Mouse (Mus musculus) monocyte, adult 2 months (primary cell): ENCODE measurements around the gene Tmem132d.
"Not testable (repeated sequence)": the region's sequence is repeated elsewhere in the genome, so short reads cannot be mapped to it uniquely, and the experiment has no call there.

ENCODE experiments used
- DNase-seq, 2 experiments: peaks; one replicate each; pipeline ENCODE4 v3.0.0; 2022; ENCODE audit warnings: low spot score in 2 of 2, low read depth in 1 of 2

The Tmem132d gene

DNA sequence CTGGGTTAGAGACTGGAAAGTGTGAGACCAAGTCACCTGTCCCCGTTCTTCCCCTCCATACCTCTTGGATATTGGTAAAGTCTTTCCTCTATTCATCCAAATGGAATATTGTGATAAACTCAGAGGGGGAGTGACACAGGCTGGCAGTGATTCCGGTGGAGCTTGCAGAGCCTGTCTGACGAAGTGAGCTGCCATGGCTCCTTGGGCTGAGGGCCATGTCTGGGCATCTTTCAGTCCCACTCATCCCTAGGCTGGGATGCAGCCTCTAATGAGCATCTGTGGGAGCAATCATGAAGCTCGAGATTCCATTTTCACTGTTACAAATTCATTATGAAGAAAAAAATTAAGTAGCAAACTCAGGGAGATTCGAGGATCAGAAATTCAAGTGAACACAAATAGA is 332.5 kb downstream of the Tmem132d start:
- no peak for DNase-seq

DNA sequence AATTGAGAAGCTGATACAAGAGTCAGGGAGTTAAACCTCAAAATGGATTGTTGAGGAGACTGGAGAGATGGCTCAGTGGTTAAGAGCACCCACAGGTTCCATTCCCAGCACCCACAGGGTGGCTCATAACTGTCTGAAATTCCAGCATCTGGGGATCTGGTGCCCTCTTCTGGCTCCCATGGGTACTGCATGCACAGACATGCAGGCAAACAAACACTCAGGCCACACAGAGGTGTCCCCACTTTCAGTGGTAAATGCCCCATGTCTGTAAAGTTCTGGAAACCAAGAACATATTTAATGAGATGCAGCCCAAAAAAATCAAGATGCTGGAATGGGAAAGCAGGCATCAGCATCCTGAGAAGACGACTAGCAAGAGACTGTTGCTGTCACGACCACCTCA is 333.4 kb downstream of the Tmem132d start:
- DNase-seq, result no peak

DNA sequence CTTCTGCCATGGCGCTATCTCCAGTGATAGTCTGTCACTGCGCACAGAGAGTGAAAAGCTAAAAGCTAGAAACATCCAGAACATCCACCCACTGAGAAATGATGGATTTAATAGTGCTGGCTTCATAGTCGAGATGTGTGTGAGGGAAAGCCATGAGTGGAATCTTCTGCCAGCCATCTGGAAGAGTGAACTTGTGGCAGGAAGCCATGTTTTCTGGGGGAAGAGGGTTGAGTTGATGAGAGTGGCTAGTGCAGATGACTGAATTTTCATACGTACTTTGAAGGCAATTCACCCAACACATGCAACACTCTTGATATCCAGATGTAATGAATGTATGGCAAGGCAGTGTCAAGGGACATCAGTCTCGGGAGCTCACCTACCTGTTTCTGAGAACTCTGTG is 342.3 kb downstream of the Tmem132d start:
- no peak for DNase-seq

DNA sequence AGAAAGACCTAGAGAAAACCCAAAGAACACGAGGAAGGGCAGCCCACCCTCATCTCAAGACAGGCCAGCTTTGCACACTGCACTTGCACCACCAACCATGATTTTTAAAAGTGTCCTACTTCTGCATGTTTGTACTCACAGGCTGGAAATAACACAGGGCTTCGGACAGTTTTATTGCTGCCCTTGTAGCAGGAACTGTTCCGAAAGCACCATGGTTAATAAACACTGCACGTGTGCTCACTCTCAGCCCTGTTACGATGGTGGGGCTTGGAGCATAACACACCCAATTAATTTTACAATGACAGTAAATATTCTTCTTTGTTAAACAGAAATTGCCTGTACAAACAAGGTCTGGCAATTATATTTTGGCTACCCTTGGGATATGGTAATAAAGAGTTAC is 357.4 kb downstream of the Tmem132d start:
- no peak for DNase-seq

DNA sequence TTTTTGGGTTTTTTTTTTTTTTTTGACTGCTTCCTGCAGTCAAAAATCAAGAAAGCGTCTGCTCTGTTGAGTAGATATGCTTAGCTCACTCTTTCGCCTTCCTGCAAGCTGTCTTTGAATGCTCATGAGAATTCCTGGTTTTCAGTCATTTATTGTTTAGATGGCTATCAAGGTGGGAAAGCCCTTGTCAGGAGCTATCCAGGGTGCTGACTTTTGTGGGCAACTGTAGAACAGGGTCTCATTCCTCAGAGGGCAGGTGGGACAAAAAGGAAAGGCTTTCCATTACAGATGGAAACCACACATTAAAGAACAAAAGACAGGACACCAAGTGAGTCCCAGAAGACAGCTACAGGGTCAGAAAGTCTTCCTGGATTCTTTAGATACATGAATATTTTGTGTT is 360.3 kb downstream of the Tmem132d start:
- DNase-seq, result no peak

DNA sequence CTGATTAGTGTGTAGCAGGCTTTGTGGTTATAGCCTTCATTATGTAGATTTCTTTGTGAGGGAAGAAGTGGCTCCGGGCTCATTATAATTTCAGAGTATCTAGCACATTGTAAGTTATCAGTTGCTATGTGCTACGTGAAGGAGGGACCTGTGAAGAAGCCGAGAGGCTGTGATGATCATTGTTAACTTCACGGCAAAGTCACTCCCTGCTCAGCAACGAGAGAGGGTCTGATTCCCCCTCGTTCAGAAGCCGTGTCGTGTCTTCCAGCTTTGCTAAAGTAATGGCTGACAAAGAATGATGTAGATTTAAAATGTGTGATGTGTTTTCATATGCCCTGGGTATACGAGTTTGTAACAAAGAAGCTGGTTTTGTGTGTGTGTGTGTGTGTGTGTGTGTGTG is 391.1 kb downstream of the Tmem132d start:
- no peak for DNase-seq

DNA sequence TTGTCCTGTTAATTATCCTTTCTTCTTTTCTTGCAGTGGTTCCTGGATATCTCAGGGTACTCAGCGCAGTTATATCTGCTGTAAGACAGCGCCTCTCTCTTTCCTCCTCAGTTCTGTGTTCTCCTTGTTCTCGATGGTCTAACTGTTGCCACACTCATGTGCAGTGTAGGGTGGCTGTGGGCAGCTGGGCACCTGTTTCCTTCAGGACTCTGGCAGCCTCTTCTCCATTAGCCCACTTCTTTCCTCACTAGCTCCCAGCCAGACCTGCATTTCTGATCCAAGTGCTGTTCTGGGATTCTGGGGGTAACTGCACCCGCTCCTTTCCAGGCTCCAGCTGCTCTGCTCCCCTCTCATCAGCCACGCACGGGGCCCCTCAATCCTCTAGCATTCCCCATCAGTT is 392.8 kb downstream of the Tmem132d start:
- no peak for DNase-seq

DNA sequence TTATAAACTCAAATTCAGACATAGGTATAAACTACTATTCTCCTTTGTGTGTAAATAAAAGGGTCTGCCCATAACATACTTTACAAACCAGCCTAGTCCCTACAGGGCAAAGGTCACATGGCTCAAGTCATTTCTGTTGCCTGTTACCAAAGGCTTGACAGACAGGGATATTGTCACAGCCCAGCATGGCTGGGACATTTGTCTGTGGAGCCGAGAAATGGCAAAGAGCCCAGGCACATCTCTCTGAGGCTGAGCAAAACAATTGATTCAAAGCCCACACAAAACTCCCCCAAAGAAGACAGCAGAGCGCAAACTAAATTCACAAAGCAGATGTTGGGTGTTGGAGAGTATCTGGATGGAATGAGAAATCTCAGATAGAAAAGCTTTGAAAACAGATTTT is 405.8 kb downstream of the Tmem132d start:
- DNase-seq, result no peak

DNA sequence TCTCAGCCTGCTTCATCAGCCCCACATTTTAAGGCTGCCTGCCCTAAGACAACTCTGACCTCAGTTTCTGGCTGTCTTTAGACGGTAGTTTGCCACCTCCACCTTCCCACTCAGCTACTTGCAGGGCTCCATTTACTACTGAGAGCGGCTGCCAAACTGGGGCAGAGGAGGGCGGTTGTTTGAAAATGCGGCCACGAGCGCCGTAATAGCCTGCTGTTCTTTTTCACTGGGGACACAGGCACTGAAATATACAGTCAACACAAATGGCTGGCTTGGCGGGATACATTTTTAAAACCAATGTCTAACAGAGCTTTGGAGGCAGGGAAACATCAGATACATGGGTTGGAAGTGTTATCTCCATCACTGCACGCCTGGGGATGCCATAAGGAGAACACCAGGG is 428.2 kb downstream of the Tmem132d start:
- DNase-seq, result no peak

DNA sequence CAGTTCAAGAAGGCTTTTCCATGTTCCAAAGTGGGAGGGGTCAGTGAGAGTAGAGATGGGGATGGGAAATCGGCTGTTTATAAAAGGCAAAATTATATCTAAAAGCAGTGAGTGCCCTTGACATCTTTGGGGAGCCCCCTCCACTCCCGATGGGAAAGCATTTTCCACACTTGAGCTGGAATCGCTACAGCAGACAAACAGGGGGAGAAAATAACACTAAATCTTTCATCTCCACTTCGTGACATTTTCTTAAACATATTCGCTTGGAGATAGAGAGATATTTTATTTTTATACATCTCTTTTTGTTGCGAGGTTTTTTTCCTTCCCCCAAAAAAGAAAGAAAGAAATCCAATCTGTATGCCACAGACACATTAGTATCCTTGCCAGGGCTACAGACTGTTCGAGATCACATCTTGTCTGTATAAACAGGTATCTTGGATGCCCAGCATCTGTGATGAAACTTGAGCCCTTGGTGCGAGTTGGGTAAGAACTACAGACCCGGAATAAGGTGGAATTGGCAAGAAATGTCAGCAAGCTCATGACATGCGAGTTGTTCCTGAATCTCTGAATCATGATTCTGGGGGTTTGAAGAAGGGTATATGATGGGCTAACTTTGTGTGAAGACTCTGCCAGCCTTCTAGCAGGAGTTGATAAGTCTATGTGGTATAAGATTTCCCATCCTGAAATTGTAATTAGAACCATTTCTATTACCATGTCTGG is 436.2 kb downstream of the Tmem132d start:
- DNase-seq, result no peak

DNA sequence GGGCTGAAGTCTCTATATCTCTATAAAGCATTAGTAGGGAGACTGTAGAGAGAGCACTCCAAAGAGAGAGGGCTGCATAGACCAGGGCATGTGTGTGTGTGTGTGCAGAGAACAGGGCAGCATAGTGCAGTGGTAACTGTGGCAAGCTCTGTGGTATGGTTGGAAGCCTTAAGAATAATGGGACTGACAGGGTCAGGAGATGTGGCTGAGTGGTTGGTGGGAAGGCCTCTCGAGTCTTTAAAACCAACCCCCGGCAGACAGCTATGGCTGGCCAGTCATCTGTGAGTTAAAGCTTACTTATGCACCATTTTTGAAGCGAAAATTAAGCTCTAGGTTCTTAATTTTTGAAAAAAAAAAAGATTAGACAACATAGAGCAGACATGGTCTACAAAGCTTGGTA is 439.4 kb downstream of the Tmem132d start:
- DNase-seq, result no peak

DNA sequence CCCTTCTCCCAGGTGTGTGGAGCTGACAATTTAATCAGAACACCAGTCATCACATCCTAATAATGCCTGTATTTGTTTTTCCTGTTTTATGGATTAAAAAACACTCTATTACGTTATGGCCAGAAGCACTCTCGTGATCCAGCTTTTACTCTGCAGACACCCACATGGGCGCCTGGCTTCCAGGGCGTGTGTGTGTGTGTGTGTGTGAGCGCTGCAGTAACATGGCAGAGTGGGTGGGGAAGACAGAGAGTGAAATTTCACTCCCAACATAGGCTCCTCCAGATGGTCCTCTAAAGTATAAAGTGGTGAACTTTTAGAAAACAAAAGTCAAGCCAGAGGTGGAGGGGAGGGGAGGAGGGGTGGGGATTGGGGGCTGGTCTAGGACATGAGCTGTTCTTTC is 442.1 kb downstream of the Tmem132d start:
- no peak for DNase-seq

DNA sequence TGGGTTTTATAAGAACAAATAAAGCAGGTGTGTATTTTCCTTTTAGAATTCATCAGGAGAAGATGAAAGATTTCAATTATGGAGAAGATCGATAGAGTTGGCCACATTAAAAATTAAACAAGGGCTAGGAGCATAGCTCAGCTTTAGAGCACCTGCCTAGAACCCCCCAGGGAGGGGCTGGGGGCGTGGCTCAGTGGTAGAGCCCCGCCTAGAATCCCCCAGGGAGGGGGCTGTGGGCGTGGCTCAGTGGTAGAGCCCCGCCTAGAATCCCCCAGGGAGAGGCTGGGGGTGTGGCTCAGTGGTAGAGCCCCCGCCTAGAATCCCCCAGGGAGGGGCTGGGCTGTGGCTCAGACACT is 452.9 kb downstream of the Tmem132d start:
- not testable (repeated sequence) for DNase-seq

DNA sequence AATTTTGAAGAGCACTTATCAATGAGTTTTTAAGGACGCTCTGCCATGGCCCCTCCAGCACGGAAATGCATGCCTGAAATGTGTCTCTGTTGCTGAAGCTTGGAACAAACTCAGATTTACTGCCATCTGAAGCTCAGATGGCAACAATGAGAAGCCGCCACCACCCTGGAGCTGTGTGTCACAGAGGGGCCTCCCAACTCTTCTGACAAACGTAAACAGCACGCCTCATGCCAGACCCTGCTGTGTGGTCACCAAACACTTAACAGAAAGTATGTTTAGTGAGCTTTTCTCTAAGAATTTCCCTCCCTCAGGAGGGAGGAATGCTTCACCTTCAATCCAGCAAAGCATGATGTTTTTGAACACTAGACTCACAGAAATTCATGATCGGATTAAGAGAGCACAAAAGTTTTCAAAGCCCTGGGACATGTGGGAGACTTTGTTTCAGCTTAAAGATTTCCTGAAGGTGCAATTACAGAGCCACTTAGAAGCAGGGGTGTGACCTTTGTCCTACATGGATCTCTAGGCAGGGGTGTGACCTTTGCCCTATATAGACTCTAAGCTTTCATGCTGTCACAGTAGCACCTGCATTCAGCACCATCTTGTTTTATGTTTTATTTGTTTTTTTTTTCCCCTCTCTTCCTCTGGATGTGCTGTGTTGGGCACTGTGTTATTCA is 453.4 kb downstream of the Tmem132d start:
- no peak for DNase-seq

DNA sequence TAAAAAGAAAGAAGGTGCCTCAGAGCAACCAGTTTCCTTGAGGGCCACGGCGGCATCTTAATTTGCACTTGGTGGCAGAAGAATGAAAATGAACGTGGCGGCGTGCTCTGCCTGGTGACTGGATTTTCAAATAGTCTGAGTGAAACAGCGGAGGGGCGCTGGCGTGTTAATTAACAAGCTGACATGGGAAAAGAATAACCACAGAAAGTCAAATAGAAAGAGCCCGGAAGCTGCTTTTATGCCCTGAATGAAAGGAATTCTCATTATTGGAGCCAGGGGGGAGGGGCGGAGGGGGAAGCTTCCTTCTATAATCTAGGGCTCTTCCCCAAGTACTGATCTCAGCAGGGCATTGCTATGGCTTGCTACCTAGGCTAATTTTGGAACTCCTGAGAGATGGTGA is 456.2 kb downstream of the Tmem132d start:
- no peak for DNase-seq

DNA sequence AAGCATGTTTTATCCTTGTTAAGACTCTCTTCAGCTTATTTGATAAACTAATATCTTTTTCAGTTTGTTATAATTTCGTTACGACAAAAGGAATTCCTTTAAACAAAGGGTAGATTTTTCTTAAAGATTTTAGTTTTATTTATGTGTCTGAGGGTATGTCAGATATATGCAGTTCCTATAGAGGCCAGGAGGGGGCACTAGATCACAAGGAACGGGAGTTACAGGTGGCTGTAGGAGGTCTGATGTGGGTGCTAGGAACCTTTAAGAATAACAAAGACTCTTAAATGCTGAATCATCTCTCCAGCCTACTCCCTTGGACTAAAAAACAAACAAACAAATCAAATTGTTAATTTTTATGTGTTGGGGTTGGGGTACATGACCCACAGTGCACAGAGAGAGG is 467.2 kb downstream of the Tmem132d start:
- no peak for DNase-seq

DNA sequence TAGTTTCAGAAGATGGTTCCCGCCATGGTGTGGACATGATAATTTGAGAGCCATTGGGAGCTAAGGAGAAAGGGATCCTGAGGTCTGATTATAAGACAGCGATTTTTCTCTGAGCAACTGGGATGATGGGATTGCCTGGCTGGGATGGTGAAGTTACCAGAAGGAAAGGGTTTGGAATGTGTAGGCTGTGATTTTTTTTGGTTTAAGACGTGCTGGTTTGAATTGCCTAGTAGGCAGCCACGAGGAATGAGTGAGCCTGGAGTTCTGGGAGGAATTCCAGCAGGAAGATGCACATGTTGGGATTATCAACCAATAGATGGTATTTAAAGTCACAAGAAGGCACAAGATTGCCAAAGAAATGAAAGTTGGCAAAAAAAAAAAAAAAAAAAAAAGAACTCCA is 470.2 kb downstream of the Tmem132d start:
- DNase-seq, result no peak

DNA sequence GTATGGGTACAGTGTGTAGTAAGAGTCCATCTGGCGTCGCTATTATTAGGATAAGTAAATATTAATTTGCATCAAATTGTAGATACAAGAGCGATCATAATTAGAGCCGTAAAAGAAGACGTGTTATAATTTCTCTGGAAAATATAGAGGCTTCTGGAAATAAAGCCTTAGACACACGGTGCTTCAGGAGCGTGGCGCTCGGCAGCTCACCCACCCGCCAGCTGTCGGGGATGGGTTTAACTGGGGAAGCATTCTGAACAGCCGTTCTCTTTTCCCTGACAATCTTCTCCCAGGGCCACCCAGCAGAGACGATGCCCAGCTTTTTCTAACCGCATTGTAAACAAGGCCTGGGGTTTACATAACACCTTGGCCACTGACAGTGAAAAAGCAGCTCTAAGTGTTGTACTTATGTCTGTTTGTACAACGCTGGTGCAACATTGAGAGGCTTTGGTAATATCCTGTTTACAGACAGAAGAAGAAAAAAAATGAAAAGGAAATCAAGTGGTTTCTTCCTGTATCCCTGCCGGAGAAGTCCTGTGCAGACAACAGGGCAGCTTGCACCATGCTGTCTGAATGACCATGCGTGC is 476.3 kb downstream of the Tmem132d start:
- DNase-seq, result no peak

DNA sequence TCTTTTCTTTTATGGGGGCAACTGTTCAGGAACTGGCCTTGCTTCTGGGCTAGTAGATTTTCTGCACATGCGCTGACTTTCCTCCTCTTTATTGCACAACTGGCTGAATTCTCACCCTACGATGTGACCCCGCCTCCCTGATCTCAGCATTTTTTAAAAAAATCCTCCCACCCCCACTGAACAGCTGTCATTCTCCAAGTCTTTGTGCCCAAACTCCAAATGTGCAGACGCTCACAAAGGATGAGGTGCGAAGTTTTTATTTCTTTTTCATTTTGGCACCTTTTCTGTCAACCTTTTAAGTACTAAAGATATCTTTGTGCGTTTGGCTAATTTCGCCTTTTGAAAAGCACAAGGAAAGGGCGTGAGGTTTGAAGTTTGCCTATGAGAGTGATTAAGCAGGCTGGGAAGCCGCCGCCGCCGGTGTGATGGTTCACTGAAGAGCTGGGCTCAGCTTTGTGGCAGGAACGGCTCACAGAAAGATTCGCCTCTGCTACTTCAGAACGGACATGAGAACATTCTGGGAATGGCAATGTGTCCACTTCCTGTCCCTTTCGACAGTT is 478.6 kb downstream of the Tmem132d start:
- no peak for DNase-seq

DNA sequence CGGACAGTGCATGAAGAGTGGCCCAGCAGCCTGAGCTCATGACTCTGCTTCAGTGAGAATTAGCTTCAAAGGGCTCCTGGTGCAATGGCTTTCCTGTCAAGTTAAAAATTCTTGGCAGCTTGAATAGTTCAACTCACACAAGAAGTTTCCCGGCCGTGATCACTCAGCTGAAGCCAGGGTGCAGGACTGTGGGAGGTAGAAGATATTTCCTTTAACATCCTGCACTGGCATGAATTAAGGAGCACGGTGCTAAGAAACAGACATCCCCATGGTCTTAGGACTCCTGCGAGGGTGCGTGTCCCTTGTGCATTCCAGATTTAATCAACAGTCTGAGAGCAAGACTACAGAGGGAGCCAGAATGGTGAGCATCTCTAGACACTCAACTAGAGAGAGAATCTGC is 480.1 kb downstream of the Tmem132d start:
- no peak for DNase-seq

DNA sequence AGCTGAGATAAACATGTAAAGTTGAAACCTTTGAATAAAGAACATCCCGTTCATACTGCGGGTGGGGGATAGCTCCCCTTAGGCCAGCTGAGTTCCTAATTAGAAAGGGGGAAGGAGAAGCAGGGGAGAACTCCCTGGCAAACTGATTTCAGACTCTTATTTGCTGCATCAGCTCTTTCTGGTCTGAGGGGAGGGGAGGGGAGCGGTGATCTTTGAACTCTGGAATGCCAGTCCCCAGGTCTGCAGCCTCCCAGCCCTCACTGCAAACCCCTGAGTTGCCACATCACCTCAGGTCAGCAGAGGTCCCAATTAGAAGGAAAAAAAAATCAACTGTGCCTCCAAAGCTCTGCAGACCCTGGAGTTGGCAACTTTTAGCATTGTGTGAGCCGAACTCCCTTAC is 482.3 kb downstream of the Tmem132d start:
- DNase-seq, result no peak

DNA sequence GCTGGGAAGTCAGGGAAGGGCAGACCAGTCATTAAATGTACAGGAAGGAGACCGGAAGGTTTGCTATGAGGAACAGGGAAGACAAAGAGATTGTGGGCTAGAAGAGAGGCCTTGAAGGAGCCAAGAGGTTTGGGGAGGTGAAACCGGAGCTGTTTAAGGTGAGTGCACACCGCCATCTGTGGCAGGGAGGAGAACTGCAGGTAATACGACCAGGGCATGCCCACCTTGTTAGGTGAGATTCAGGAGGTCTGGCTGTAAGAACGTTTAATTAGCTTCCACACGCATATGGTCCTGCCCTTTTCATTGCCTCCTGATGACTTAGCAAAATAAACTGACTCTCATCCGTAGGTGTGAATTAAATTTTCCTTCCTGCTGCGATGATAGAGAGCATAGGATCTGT is 485.6 kb downstream of the Tmem132d start:
- no peak for DNase-seq
